Mouse (Mus musculus) limb, embryonic 10.5 days (tissue): ENCODE results near the gene Rnf166. TPM values are rescaled to one million over a fixed set of nuclear protein-coding genes. Genes with fewer than 3 reads are reported as not detected.

Source experiments
- microRNA-seq: library from miRNA; unstranded; fragments of <30 nt; microRNA quantifications from one replicate; pipeline ENCODE4, GENCODE M21; 2017
- polyA plus RNA-seq: library from polyadenylated mRNA; unstranded; fragments of >200 nt; fragmentation: Nextera tagmentation; extraction: Ambion mirVana; gene quantifications from 2 replicates; pipeline ENCODE4 v1.2.1, GENCODE M21; 2016

The Rnf166 gene
- polyA plus RNA-seq, 1 experiment from 2014 or later: 41.4 TPM

Small RNA genes lying within 50 kb of the gene (microRNA-seq; reads per million reads assigned to microRNA genes)
- gene Gm24366: not detected

Other genes starting within 250 kb of the Rnf166 start
- 1.3 and 1.5 TPM in 2 replicates for gene Zfpm1, start 193.9 kb downstream of the Rnf166 start, polyA plus RNA-seq
- not detected in 2 replicates for gene Trhr2, start 115.3 kb downstream of the Rnf166 start, polyA plus RNA-seq
- gene Zc3h18, start 99.5 kb downstream of the Rnf166 start, polyA plus RNA-seq: 84.2 and 86.1 TPM in 2 replicates
- gene Il17c, start 54.0 kb downstream of the Rnf166 start, polyA plus RNA-seq: 0.28 TPM in 1 of 2 replicates, not detected in the other
- 79.8 and 82.8 TPM in 2 replicates for gene Cyba, start 43.1 kb downstream of the Rnf166 start, polyA plus RNA-seq
- gene Mvd, start 32.6 kb downstream of the Rnf166 start, polyA plus RNA-seq: 64.6 and 64.9 TPM in 2 replicates
- not detected in 2 replicates for gene Snai3, start 15.3 kb downstream of the Rnf166 start, polyA plus RNA-seq
- 80.3 and 81.8 TPM in 2 replicates for gene Ctu2, start 79 bp upstream of the Rnf166 start, polyA plus RNA-seq
- 10.7 and 11.8 TPM in 2 replicates for gene Piezo1, start 75.3 kb upstream of the Rnf166 start, polyA plus RNA-seq
- 68.9 and 75.6 TPM in 2 replicates for gene Cdt1, start 92.0 kb upstream of the Rnf166 start, polyA plus RNA-seq
- gene Aprt, start 100.8 kb upstream of the Rnf166 start, polyA plus RNA-seq: 285 and 308 TPM in 2 replicates
- gene Galns, start 135.4 kb upstream of the Rnf166 start, polyA plus RNA-seq: 4.0 and 5.7 TPM in 2 replicates
- gene Trappc2l, start 135.6 kb upstream of the Rnf166 start, polyA plus RNA-seq: 49.4 and 51.5 TPM in 2 replicates
- not detected in 2 replicates for gene Pabpn1l, start 146.7 kb upstream of the Rnf166 start, polyA plus RNA-seq
- gene Cbfa2t3, start 223.0 kb upstream of the Rnf166 start, polyA plus RNA-seq: 2.0 and 2.8 TPM in 2 replicates